Mouse (Mus musculus) limb, embryonic 14.5 days (tissue): Measurements from ENCODE around the gene Trmt5. TPM values are rescaled to one million over a fixed set of nuclear protein-coding genes. Genes with fewer than 3 reads are reported as not detected.

ENCODE experiments used
- ATAC-seq: fragments of 200-750 bp; cut with Nextera tagmentation; 2 replicates; pipeline ENCODE4 v1.8.0; 2017; ENCODE audit warnings: low read depth, moderate number of reproducible peaks, moderate TSS enrichment; ENCODE audit not compliant: low FRiP score
- DNase-seq: peaks from one replicate; pipeline ENCODE4 v3.0.0-alpha.2; 2015; ENCODE audit warnings: low spot score
- H3K27ac ChIP-seq: fragments of 300-500 bp; sonication (generic); replicated peaks from 2 replicates; pipeline ENCODE4 v1.5.1; 2014; ENCODE audit warnings: low read depth, mild to moderate bottlenecking, low read length, moderate library complexity, mixed read lengths
- H3K27me3 ChIP-seq: fragments of 300-500 bp; sonication (generic); 2 replicates; pipeline ENCODE4 v1.6.1; 2014; ENCODE audit warnings: low read length, mixed read lengths; ENCODE audit not compliant: control insufficient read depth, insufficient read depth
- H3K36me3 ChIP-seq: fragments of 300-500 bp; sonication (generic); 2 replicates; pipeline ENCODE4 v1.6.1; 2014; ENCODE audit warnings: mild to moderate bottlenecking, low read length, moderate library complexity, mixed read lengths; ENCODE audit not compliant: control insufficient read depth, insufficient read depth
- H3K4me1 ChIP-seq: fragments of 300-500 bp; sonication (generic); 2 replicates; pipeline ENCODE4 v1.6.1; 2014; ENCODE audit warnings: antibody characterized with exemption, low read length, mixed read lengths; ENCODE audit not compliant: control insufficient read depth, insufficient read depth
- H3K4me2 ChIP-seq: fragments of 300-500 bp; sonication (generic); replicated peaks from 2 replicates; pipeline ENCODE4 v1.6.1; 2014; ENCODE audit warnings: low read depth, mild to moderate bottlenecking, low read length, moderate library complexity; ENCODE audit not compliant: severe bottlenecking
- H3K4me3 ChIP-seq: fragments of 300-500 bp; sonication (generic); replicated peaks from 2 replicates; pipeline ENCODE4 v1.5.1; 2014; ENCODE audit warnings: low read length
- H3K9ac ChIP-seq: fragments of 300-500 bp; sonication (generic); 2 replicates; pipeline ENCODE4 v1.6.1; 2014; ENCODE audit warnings: mild to moderate bottlenecking, low read depth, low read length, moderate library complexity; ENCODE audit not compliant: severe bottlenecking
- H3K9me3 ChIP-seq: fragments of 300-500 bp; sonication (generic); 2 replicates; pipeline ENCODE4 v1.6.1; 2016; ENCODE audit warnings: low read length; ENCODE audit not compliant: control insufficient read depth
- POLR2A ChIP-seq: fragments of 200-500 bp; IDR thresholded peaks from 2 replicates; pipeline ENCODE4 v1.8.0; 2012; ENCODE audit warnings: inconsistent platforms, mild to moderate bottlenecking, moderate library complexity, borderline replicate concordance; ENCODE audit not compliant: insufficient read depth, insufficient read length; ENCODE audit errors: extremely low read depth
- WGBS: fragments of 180-500 bp; shearing (Covaris S2); extraction: QIAGEN DNeasy Blood & Tissue Kit; methylation state at CpG from one replicate; pipeline ENCODE4 v1.1.7; 2014; 5-methylcytosine and 5-hydroxymethylcytosine counted together
- polyA plus RNA-seq, 2 experiments: library from polyadenylated mRNA; depleted of rRNA in 1 of 2; stranded (reverse) in 1 of 2; unstranded in 1 of 2; fragments of >200 nt; fragmentation: Nextera tagmentation in 1 of 2; extraction: Ambion mirVana in 1 of 2; gene quantifications; 2 replicates each; pipeline versions ENCODE4 v1.2.1 to v1.2.3; 2012 to 2014

Gene Trmt5
- polyA plus RNA-seq, 2 experiments: 14.5 to 15.3 TPM

GRCm38 (mm10) chr12:73317706-73318686 is 31.5 kb upstream of the Trmt5 start:
- Histone ChIP-seq H3K9me3 (no peaks in the 10 kb centered on the region), H3K4me1 (no peaks in the 10 kb centered on the region), H3K9ac (no peak overlapping the region), H3K4me3 (no peak overlapping the region), H3K36me3 (no peaks in the 10 kb centered on the region), H3K4me2 (no peak overlapping the region), H3K27me3 (no peaks in the 10 kb centered on the region), H3K27ac (no peak overlapping the region)
- no peak for TF ChIP-seq POLR2A
- 90% methylated on average over 7 of the region's 7 CpGs for WGBS
- ATAC-seq (no peak), DNase-seq (no peak)

- TF ChIP-seq POLR2A: no peak
- no peak overlapping the region for H3K4me3 ChIP-seq
- H3K27ac ChIP-seq: no peak overlapping the region
- H3K9ac ChIP-seq: no peak overlapping the region
- ATAC-seq (no peak), DNase-seq (no peak)
- no peaks in the 10 kb centered on the region for H3K27me3 ChIP-seq
- 62% methylated on average over 2 of the region's 2 CpGs for WGBS
- H3K4me1 ChIP-seq: no peaks in the 10 kb centered on the region
- H3K9me3 ChIP-seq: no peaks in the 10 kb centered on the region
- 0 out of 2 replicates have a peak, but pooled peaks cover 2% of the 10 kb centered on the region for H3K36me3 ChIP-seq
- no peak overlapping the region for H3K4me2 ChIP-seq
These were observed 22.2 kb upstream of the Trmt5 start for GRCm38 (mm10) chr12:73308711-73309110.

- DNase-seq: no peak
- no peak for ATAC-seq
- H3K4me1 ChIP-seq: no peaks in the 10 kb centered on the region
- no peaks in the 10 kb centered on the region for H3K9me3 ChIP-seq
- no peak for TF ChIP-seq POLR2A
- H3K4me2 ChIP-seq: no peak overlapping the region
- H3K36me3 ChIP-seq: 0 out of 2 replicates have a peak, but pooled peaks cover 2% of the 10 kb centered on the region
- no peak overlapping the region for H3K27ac ChIP-seq
- H3K27me3 ChIP-seq: no peaks in the 10 kb centered on the region
- H3K4me3 ChIP-seq: no peak overlapping the region
- H3K9ac ChIP-seq: no peak overlapping the region
- WGBS: 87% methylated on average over 4 of the region's 4 CpGs
These were observed 21.2 kb upstream of the Trmt5 start for GRCm38 (mm10) chr12:73307750-73308149.

GRCm38 (mm10) chr12:73304636-73305035 is 18.1 kb upstream of the Trmt5 start:
- H3K4me1 ChIP-seq: no peaks in the 10 kb centered on the region
- no peaks in the 10 kb centered on the region for H3K27me3 ChIP-seq
- no peaks in the 10 kb centered on the region for H3K36me3 ChIP-seq
- DNase-seq (no peak), ATAC-seq (no peak)
- H3K9ac ChIP-seq: no peak overlapping the region
- 71% methylated on average over 4 of the region's 4 CpGs for WGBS
- H3K9me3 ChIP-seq: no peaks in the 10 kb centered on the region
- no peak for TF ChIP-seq POLR2A
- H3K4me2 ChIP-seq: no peak overlapping the region
- no peak overlapping the region for H3K27ac ChIP-seq
- H3K4me3 ChIP-seq: no peak overlapping the region

- H3K4me3 ChIP-seq: no peak overlapping the region
- no peak for ATAC-seq
- H3K9me3 ChIP-seq: no peaks in the 10 kb centered on the region
- no peak overlapping the region for H3K4me2 ChIP-seq
- TF ChIP-seq POLR2A: no peak
- WGBS: 95% methylated on average over 2 of the region's 2 CpGs
- H3K36me3 ChIP-seq: no peaks in the 10 kb centered on the region
- DNase-seq: no peak
- H3K4me1 ChIP-seq: peaks cover 6% of the 10 kb centered on the region
- no peaks in the 10 kb centered on the region for H3K27me3 ChIP-seq
- H3K27ac ChIP-seq: no peak overlapping the region
- no peak overlapping the region for H3K9ac ChIP-seq
These were observed 14.0 kb upstream of the Trmt5 start for GRCm38 (mm10) chr12:73300531-73300930.
